Mouse (Mus musculus) thymus, postnatal 36 days (tissue): ENCODE measurements at regions not wholly inside any gene's neighbourhood (a gene's known extent, or its start where the extent isn't known, plus 50 kb on each side); places are given as distances from the start of the nearest gene placed in this dataset.
"Not testable (repeated sequence)": the region's sequence is repeated elsewhere in the genome, so short reads cannot be mapped to it uniquely, and the experiment has no call there.

Experiments
- DNase-seq, 2 experiments: peaks; one replicate each; pipeline ENCODE4 v3.0.0; 2022; ENCODE audit warnings: mixed read lengths in 2 of 2

DNA sequence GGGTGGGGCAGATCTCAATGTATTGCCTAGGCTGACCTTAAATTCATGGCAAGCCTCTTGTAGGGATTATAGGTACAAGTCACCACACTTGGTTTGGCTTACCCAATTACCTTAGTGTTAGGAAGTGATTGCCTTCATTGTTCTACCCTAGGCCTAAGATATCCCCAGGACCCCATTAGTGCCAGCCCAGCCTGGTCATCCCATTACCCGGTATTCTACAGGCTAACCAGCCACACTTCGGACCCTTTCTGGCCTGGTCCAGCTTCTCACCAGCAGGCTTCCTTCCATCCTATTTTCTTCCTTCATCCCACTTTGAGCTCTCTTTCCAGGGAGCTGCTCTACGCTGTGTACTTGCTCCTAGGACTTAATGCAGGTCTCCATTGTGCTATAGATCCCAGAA is 59.5 kb downstream of the Tex35 start:
- DNase-seq: no peak

DNA sequence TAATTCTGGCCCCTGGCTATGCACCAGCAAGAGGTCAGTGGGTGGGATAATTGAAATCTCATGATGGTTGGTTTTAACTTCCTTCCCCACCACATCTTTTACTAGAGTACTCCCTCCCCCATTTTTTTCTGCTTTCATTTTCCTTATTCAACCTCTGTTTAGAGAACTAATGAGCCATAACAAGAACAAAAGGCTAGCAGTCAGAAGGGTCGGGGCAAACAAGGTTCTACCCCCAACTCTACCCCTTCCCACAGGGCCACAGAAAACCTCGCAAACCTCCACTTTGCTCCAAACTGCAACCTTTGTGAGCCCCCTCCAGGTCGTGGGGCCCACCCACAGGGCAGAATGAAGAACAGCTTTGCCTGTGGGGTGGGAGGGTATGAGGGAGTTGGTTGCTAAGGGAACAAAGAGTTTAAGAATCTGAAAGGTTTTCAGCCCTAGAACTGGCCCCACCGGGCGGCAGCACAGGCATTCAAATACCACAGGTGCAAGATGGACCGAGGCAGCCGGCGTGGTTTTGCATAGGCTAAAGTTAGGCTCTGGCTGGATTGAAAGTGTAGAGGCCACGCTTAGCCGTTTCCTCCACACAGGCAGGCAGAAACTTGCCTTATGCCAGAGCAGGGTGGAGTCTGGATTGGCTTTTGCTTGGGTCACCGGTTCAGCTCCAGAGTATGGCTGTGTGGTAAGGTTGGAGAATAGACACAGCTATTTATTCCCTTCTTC is 60.1 kb downstream of the Tex35 start:
- peak in 1 of 2 experiments; percentile 15 for DNase-seq

DNA sequence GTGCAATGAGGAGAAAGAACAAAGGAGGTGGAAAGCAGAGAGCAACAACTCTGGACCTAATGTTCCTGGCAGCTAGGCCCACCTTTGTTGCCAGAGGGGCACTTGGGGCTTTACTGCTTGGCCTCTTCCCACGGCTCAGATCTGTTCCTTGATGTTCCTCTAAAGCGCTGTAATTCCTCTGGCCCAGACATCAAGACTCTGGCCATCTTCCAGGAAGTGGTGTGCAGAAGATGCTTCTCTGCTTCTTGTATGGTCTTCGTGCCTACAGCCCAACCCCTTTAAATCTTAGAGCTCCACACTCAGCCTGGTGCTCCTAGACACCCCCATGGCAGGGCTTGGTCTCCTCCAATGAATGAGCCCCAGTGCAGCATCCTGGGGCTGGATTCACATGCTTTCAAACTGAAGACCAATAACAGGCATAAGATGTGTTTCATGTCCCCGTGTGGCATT is 60.7 kb downstream of the Tex35 start:
- DNase-seq: no peak

DNA sequence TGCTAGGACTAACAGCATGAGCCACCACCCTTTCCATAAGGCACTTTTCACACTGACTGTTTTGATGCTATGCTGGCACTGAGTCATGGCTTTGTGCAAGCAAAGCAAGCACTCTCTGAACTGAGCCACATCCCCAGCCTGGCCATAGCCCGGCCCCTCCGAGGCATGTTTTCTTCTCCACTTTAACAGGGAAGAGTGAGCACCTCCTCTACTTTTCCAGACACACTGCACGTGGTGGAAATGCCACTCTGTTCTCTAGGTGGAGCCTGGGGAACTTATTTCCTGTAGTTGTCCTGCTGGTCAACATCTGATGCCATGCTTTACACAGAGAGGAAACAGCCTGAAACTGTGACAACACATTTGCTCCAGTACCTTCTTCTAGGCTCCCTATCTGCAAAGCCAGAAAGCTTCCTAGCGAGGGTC is 61.7 kb downstream of the Tex35 start:
- DNase-seq: no peak

DNA sequence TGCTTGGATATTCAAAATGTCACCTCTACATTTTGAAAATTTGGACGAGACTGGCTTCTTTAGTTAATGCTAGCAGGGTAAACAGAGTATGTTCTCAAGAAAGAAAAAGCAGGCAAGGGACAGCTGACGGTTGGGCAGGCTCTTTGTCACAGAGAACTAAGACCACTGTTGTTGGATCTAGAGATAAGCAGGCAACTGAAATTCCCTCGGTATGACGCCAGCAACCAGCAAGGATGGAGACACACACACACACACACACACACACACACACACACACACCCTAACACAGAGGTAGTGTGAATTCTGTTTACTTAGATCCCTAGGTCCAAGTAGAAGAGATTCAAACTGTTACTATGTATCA is 68.7 kb downstream of the Tex35 start:
- DNase-seq: no peak

DNA sequence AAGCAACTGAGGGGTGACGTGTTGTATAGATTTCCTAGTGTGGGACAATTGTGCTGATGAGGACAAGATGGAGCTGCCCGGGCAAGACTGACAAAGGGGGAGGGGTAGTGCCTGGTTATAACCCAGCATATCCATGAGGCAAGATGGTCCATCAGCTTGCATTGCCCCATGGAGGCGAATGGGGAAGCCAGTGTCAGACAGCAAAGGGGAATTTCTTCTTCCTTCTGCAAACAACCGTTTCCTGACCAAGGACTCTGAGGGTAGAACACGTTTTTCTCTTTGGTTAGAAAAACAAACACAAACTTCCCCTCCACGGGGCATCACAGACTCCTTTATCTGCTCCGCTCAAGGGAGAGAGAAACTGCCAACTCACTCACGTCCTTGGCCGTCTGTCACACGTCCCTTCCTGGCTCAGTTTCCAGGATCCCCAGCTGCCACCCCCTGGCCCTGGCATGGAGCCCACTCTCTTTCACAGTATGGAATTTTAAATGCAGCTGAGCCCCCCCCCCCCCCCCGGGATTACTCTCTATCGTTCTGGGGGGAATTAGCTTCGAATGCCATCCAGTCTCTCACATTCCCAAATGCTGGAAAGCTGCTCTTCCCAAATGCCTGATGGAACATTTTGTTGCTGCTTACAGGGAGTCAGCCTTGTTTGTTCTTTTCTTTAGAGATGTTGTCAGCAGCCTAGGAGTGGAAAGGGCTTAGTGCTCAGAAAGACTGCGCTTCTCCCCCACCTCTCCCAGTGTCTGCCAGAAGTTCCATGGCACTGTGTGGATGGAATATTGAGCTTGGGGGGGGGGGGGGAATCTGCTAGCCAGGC is 69.3 kb downstream of the Tex35 start:
- peak; percentile 38 to 42 for DNase-seq

DNA sequence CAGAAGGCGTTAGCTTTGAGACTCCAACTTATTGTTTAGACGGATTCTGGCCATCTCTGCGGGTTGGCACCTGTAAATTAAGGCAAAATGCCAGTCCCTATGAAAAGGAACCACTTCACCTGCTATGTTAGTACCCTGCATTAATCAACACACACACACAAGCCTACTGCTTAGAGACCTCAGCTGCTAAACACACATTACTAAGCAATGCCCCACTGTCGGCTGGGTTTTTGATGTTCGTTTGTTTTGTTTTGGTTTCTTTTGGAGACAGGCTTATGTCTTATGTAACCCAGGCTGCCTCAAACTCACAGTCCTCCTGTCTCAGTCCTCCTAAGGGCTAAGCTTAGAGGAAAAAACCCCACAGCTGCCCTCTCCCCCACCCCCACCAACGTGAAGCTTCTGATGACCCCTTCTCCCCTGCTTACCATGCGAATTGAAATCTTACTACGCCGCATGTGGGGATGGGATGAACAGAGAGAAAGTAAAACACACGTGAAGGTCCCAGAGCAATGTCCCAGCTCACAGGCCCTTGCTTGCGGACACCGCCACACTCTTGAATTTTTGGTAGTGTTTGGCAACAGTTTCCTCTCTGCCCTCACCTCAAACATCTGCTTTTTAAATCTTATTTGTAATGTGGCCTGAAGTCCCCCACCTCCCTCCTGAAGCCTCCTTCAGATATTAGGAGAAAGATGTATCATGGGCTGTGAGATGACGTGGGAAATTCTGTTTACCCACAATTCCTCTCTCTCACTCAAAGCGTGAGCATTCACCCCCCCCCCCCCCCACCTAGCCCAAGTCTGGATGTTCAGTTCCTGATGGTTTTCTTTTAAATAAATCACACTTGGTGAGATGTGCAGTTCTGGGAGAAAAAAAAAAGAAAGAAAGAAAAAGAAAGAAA is 70.1 kb downstream of the Tex35 start:
- DNase-seq: peak in 1 of 2 experiments; percentile 20

DNA sequence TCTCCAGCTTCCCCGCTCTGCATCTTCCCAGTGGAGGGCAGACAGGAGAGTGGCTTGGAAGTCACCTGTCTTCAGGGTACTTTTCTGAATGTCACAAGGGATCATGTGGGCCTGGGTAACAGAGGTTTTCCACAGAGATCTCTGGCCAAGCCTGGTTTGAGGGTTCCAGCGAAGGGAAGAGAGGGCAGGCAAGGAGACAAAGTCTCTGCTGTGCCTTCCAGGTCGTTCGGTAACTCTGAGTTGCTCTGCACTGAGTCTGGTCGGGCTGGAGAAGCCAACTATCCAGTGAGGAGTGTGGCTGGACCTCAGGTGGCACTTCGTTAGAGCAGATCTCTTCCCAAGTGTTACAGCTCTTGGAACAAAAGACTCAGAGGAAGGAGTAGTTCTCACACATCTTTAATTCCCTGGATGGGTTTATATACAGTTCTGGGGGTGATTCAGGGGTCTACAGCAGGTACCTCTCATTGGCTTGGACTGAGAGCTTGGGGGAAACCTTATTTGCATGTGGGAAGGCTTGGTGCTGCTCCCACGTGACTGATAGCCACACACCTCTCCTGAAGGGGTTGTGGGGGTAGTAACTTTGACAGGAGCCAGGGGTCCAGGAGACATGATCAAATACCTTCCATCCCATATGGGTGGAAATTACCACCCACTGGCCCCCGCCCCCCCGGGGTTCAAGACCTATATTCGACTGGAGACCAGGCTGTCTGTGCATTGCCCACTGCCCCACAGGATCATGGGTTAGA is 71.1 kb downstream of the Tex35 start:
- DNase-seq: no peak

DNA sequence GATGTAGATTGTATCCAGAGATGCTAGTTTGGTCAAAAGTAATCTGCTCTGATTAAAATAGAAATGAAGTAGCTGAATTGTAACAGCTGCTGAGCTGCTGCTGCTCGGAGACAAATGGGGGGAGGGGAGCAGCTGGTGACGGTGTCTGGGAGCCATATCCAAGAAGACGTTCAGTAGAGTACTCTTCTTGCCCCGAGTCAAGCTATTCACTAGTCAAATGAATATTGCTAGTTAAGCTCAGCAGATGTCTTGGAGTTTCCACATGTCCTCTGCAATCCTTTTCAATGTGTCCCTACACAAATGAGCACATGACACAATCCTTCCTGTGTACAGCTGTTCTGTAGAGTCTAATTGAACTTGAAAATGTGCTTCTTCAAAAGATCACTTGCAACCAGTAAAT is 71.7 kb downstream of the Tex35 start:
- DNase-seq: no peak

DNA sequence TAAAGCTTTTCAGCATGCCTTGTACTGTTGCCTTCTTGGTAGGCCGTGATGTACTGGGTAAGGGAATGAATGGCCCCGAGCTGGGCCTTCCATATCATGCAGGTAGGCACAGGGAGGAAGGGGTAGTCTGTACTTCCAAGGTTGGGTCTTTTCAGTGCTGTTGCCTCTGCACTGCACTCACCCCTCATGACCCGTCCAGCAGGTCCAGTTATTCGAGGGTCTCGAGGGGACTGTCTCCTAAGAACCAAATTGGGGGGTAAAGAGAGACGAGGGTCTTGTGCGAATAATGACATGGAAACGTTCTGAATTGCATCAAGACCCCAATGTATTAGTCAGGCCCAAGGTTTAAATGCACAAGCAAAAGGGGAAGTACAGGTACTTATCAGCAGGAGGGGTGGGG is 73.3 kb downstream of the Tex35 start:
- DNase-seq: not testable (repeated sequence)

DNA sequence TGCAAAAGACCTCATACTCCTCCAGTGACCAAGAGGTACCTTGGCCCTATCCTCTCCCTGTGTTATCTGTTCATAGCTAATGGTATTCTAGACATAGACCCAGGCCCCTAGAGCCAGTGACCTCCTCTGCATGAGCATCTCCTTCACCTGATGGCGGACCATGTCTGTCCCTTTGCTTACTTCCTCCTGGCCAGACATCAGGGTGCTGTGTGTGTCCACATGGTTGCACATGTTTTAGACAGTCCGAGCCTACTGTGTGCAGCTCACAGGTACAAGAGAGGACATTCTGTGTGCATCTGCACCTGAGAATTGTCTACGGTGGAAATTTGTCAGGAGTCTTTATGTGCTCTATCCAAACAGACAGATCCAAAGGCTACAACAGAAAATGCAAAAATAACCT is 79.8 kb downstream of the Tex35 start:
- no peak for DNase-seq

DNA sequence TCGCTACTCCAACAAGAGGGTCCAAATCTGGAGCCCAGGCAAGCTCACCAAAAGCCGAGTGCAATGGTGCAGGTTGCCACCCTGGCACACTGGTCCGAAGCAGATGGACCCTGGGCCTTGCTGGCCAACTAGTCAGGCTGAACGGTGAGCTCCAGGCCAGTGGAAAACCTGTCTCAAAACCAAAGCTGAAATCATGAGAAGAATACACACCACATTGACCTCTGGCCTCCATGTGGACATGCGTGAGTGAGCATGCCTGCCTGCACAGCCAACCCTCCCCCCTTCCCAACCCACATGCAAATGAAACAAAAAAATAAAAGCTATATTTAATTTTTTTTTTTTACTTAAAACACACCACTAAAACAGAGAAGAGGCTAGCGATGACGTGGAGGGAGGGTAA is 80.8 kb downstream of the Tex35 start:
- no peak for DNase-seq

DNA sequence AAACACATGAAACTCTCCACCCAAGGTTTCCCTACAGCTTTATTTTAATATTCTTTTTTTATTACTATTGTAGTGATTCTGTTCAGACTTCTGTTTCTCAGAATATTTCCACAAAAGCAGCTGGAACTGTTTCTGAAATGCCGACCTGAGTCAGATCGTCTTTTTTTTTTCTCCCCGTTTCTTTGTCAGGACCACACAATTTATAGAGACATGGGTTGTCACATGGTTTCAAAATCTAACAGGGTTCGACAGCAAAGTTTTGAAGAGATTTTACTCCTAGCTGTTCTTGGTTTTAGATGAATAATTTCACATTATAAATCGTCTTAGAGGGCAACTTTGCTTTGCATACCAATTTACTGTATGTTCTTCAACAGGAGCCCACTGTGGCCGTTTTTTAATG is 84.0 kb upstream of the Ralgps2 start:
- DNase-seq: no peak

DNA sequence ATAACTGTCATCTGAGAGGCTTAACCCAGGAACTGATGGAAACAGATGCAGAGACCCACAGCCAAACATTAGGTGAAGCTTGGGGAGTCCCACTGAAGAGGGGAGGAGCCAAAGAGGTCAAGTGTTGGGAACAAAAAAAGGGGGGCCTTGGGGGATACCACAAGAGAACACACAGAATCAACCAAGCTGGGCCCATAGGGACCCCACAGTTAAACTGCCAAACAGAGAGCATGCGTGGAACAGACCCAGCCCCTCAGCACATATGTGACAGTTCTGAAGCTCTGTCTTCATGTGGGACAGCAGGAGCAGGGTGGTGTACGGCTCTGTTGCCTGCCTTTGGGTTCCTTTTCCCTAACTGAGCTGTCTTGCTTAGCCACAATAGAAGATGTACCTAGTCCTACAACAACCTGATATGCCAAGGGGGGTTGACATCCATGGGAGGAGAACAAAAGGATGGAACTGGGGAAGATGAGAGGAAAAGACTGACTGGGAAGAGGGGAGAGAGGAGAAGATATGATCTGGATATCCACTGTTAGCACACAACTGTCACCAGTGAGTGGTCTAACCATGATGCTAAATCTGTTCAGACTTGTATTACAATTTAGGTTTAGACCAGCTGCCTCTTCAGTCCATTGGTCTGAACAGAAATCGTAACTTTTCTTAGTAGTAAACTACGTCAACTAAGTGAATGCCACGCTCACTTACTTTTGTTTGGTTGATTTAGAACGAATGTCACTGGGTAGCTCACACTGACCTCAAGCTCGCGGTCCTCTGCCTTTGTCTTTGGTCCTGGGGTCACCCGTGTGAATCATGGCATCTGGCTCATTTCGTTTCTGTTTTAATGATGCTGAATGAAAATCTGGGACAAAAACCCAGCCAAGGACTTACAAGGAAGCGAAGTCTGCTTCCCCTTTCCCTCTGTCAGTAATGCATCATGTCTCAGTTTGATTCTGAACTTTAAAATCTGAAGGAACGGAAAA is 83.3 kb upstream of the Ralgps2 start:
- DNase-seq: no peak

DNA sequence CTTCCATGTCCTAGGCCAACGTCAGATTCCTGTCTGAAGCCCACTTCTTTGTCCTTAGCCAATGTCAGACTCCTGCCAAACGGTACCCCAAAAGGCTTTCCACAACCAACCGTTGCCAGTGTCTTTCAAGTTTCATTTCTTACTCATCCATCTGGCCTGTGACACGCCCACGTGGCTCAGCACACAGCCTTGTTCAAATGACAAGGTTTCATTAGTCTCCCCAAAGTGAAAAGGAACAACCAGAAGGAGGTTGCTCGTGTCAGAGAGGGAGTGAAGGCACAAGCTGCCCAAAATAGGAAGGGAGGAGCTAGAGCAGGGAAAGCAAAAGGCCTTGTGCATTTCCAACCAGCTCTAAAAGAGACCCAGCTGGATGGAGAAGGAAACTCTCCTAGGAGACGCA is 80.5 kb upstream of the Ralgps2 start:
- no peak for DNase-seq

DNA sequence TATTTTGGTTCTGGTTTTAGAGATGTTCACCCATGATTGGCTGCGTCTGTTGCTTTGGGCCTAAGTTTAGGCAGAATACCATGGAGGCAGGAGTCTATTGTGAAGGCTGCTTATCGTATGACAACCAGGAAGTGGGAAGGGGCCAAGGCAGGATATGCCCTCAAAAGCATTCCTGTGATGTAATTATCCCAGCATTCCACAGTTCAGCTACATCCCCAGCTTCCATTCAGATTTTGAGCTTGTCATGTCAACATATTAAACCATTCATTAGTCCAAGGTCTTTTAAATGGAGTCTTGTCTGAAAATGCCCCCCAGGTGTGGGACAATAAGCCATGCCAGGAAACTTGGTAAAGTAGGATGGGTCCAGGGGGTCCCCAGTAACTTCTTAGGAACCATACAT is 79.3 kb upstream of the Ralgps2 start:
- no peak for DNase-seq

DNA sequence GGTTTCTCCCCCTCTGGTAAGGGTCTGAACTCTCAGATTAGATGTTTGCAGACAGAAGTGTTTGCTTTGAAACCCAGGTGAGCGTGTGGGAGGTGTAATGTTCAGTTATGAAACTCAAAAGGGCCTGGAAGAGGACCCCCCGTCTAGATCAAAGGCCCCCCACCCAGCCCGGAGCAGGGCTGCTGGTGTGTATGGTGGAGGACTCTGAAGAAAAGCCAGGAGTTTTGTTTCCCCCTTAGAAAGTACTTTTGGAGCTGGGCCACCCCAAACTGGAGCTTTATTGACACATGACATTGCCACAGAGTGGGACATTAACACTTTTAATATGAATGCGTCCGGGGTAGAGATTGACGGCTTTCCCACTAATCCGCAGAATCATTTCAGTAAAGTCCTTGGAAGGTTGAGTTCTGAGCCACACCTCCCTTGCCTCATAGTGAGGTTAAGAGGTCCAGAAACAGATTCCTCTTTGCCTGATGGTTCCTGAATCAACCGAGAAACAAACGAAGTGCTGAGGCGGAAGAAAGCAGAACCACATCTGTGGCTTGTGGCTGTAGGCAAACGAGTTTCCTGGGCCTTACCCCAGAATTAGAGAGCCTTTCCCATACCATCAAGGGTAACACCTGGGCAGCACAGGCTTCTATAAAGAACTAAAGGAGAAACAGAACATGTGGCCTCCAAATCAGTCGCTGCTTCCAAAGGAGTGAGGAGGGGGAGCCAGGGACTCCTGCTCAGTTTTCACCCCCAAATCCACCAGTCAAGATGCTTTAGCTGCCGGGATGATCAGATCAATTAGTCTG is 78.0 kb upstream of the Ralgps2 start:
- DNase-seq: peak; percentile 43 to 44

DNA sequence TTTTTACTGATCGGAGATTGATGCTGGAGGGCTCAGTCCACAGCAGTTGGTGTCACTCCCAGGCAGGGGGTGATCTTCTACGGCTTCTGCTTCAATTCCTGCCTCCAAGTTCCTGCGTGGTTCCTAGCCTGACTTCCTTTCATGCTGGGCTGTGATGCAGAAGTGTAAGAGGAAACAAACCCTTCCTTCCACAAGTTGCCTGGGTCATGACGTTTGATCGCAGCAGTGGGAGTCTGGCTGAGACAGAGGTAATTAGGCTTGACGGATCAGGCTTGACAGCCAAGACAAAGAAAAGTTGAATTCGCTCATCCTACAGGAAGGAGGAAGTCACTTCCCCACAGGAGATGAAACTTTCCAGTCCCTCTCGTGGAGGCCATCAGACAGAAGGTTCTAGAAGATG is 77.2 kb upstream of the Ralgps2 start:
- DNase-seq: no peak

DNA sequence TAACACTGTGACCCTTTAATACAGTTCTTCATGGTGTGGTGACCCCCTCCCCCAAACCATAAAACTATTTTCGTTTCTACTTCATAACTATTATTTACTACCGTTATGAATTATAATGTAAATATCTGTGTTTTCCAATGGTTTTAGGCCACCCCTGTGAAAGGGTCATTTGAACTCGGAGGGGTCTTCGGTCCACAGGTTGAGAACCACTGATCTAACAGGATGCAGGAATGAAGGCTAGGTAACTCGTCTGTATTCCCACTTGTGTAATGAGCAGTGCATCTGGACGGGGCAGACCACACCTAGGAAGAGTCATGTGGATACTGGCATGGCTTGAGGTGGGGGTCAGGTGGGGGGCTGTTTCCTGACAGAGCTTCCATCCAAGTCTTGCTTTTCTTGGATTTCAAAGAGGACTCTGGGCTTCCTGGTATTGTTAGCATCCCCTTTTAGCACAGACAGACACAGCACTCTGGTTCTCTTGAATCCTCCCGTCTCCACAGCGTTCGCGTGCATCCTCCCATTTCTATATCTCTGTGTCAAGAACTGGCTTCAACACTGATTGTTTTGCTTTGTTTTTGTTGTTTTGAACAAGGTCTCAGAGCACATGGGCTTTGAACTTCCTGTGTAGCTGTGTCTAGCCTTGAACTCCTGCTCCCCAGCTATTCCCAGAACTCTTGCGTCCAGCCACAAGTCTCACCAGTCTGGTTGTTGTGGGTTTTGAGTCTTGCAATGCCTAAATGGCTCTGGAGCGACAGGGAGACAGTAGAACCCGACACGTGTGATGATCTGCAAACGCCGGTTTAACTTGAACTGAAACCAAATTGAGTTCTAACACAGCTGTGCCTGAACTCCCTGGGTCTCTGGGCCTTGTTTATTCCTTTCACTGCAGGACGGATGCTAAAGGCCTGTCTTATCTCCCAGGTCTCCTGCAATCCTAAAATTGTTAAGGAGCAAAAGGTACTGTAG is 75.4 kb upstream of the Ralgps2 start:
- DNase-seq: no peak
